Mouse (Mus musculus): ENCODE results near the gene Gucy2c.

GRCm38 (mm10) chr6:136792884-136793758, 11.6 kb upstream of the Gucy2c start:
- TF ChIP-seq CHD2 (IDR thresholded peaks at IDR 0.05; ENCODE audit: low read depth, low read length) (no peak), HCFC1 (IDR thresholded peaks at IDR 0.05; ENCODE audit: borderline replicate concordance, insufficient read depth, low read length) (no peak)
